Comparison of ENCODE assay signal across 9 mouse cellular contexts in the genomic region with DNA sequence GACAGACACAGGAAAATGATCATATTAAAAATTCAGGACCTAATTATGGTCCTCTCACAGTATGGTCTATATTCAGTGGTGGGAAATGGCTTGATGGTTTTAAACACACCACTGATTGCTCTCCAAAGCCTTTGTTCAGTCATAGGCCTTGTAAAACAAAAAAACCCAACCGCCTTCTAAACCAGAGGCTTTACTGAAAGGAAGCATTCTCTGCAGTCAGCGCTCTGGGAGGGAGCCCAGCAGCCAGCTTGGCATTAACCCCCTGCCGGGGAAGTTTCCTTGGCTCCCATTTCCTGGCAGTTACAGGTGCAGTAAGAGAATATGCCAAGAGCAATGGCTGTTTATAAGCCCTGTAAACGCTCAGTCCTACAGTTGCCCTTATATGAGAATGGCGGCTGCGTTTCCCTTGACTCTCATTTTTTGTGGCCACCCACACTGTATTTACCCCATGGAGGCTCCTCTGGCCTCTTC.
DNase-seq lines count a peak whose midpoint lies in the region; ATAC-seq lines count a peak whose summit lies in the region.
"Had no signal": no experiment of that assay in that cellular context is flagged by ENCODE, and none has a peak within 500 bp of the region (broad histone marks: within the 10 kb centered on the region; RNA-seq: fewer than 3 reads in every experiment).

No protein-coding gene starts in this region.

- H3K36me3 ChIP-seq in heart, embryonic 11.5 days (ENCODE audit: control insufficient read depth, insufficient read depth, low read length): no peaks in the 10 kb centered on the region
- no peaks in the 10 kb centered on the region for H3K36me3 ChIP-seq in limb, embryonic 11.5 days (ENCODE audit: control insufficient read depth, insufficient read depth, low read length)
- H3K36me3 ChIP-seq in stomach, embryonic 16.5 days (ENCODE audit: control insufficient read depth, insufficient read depth, low read length): no peaks in the 10 kb centered on the region
- H3K36me3 ChIP-seq in kidney, embryonic 14.5 days (ENCODE audit: control insufficient read depth, insufficient read depth, low read length): no peaks in the 10 kb centered on the region
- H3K36me3 ChIP-seq: embryonic facial prominence, embryonic 13.5 days had no signal

- H3K4me2 ChIP-seq in heart, embryonic 11.5 days: no peak overlapping the region
- no peak overlapping the region for H3K4me2 ChIP-seq in limb, embryonic 11.5 days (ENCODE audit: low read depth, severe bottlenecking)
- no peak overlapping the region for H3K4me2 ChIP-seq in stomach, embryonic 16.5 days (ENCODE audit: low read depth, low read length)
- no peak overlapping the region for H3K4me2 ChIP-seq in kidney, embryonic 14.5 days (replicated peaks; ENCODE audit: low read depth, low read length)
- H3K4me2 ChIP-seq: embryonic facial prominence, embryonic 13.5 days had no signal

- no peak overlapping the region for H3K27ac ChIP-seq in heart, embryonic 11.5 days (ENCODE audit: low read depth, low read length)
- no peak overlapping the region for H3K27ac ChIP-seq in limb, embryonic 11.5 days (replicated peaks; ENCODE audit: low read depth, low read length)
- peak overlapping the region; percentile 43; the same call in 1 of the 2 replicates for H3K27ac ChIP-seq in stomach, embryonic 16.5 days (ENCODE audit: low read length)
- H3K27ac ChIP-seq in kidney, embryonic 14.5 days (ENCODE audit: low read depth, low read length): no peak overlapping the region
- H3K27ac ChIP-seq: embryonic facial prominence, embryonic 13.5 days had no signal

- WGBS in heart, embryonic 11.5 days (ENCODE audit: insufficient replicate concordance): 49% methylated on average over 6 of the region's 6 CpGs
- WGBS in limb, embryonic 11.5 days: 25% methylated on average over 6 of the region's 6 CpGs
- 37% methylated on average over 6 of the region's 6 CpGs for WGBS in stomach, embryonic 16.5 days
- WGBS in kidney, embryonic 14.5 days: 19% methylated on average over 6 of the region's 6 CpGs

- H3K27me3 ChIP-seq in heart, embryonic 11.5 days (ENCODE audit: control insufficient read depth, insufficient read depth, low read length): no peaks in the 10 kb centered on the region
- no peaks in the 10 kb centered on the region for H3K27me3 ChIP-seq in limb, embryonic 11.5 days (ENCODE audit: control insufficient read depth, insufficient read depth, low read length)
- no peaks in the 10 kb centered on the region for H3K27me3 ChIP-seq in stomach, embryonic 16.5 days (ENCODE audit: control insufficient read depth, insufficient read depth, low read length)
- no peaks in the 10 kb centered on the region for H3K27me3 ChIP-seq in kidney, embryonic 14.5 days (ENCODE audit: control insufficient read depth, insufficient read depth, low read length)
- H3K27me3 ChIP-seq: embryonic facial prominence, embryonic 13.5 days had no signal

- H3K4me1 ChIP-seq in heart, embryonic 11.5 days (ENCODE audit: control insufficient read depth, insufficient read depth, low read length): no peaks in the 10 kb centered on the region
- peaks cover 3% of the 10 kb centered on the region; the same call in 1 of the 2 replicates for H3K4me1 ChIP-seq in limb, embryonic 11.5 days (ENCODE audit: control insufficient read depth, insufficient read depth, low read length)
- H3K4me1 ChIP-seq in stomach, embryonic 16.5 days (ENCODE audit: control insufficient read depth, insufficient read depth, low read length): no peaks in the 10 kb centered on the region
- no peaks in the 10 kb centered on the region for H3K4me1 ChIP-seq in kidney, embryonic 14.5 days (ENCODE audit: control insufficient read depth, insufficient read depth, low read length)
- H3K4me1 ChIP-seq: embryonic facial prominence, embryonic 13.5 days had no signal

- DNase-seq in heart, adult 11 months: peak; percentile 88
- DNase-seq in cerebellum, adult 18-20 months: peak; percentile 59 to 64
- DNase-seq in gastrocnemius, postnatal 25 days: peak; percentile 55
- DNase-seq in limb, embryonic 11.5 days (ENCODE audit: low spot score): peak; percentile 43
- no peak for DNase-seq in urinary bladder, postnatal 25 days (ENCODE audit: low spot score)

- no peaks in the 10 kb centered on the region for H3K9me3 ChIP-seq in heart, embryonic 11.5 days (replicated peaks; ENCODE audit: control insufficient read depth, low read length)
- no peaks in the 10 kb centered on the region for H3K9me3 ChIP-seq in limb, embryonic 11.5 days (ENCODE audit: control insufficient read depth, low read length)
- no peaks in the 10 kb centered on the region for H3K9me3 ChIP-seq in stomach, embryonic 16.5 days (replicated peaks; ENCODE audit: control insufficient read depth, low read length)
- no peaks in the 10 kb centered on the region for H3K9me3 ChIP-seq in kidney, embryonic 14.5 days (ENCODE audit: control insufficient read depth, low read length)
- H3K9me3 ChIP-seq: embryonic facial prominence, embryonic 13.5 days had no signal

- no peak for ATAC-seq in heart, embryonic 11.5 days (replicated peaks; ENCODE audit: insufficient number of reproducible peaks, low FRiP score, low TSS enrichment)
- peak; percentile 61; the same call in 1 of the 2 replicates for ATAC-seq in limb, embryonic 11.5 days (ENCODE audit: insufficient number of reproducible peaks, low FRiP score, low TSS enrichment, low read depth)
- peak; percentile 68 for ATAC-seq in stomach, embryonic 16.5 days (ENCODE audit: insufficient read depth, low FRiP score)
- ATAC-seq in kidney, embryonic 14.5 days (ENCODE audit: low FRiP score, low TSS enrichment): no peak

- H3K4me3 ChIP-seq in heart, embryonic 11.5 days (ENCODE audit: low read depth, low read length): no peak overlapping the region
- no peak overlapping the region for H3K4me3 ChIP-seq in limb, embryonic 11.5 days (ENCODE audit: low read depth, low read length)
- H3K4me3 ChIP-seq in stomach, embryonic 16.5 days (replicated peaks; ENCODE audit: low read length): no peak overlapping the region
- H3K4me3 ChIP-seq in kidney, embryonic 14.5 days (ENCODE audit: low read length): no peak overlapping the region
- H3K4me3 ChIP-seq: embryonic facial prominence, embryonic 13.5 days had no signal

- H3K9ac ChIP-seq in heart, embryonic 11.5 days (ENCODE audit: low read depth, low read length): no peak overlapping the region
- H3K9ac ChIP-seq in limb, embryonic 11.5 days (ENCODE audit: low read length): no peak overlapping the region
- H3K9ac ChIP-seq in stomach, embryonic 16.5 days (ENCODE audit: low read length): no peak overlapping the region
- H3K9ac ChIP-seq in kidney, embryonic 14.5 days (ENCODE audit: low read depth, low read length): no peak overlapping the region
- H3K9ac ChIP-seq: embryonic facial prominence, embryonic 13.5 days had no signal

Comparison
In these comparisons a context has a peak if more than half of its experiments do, and no peak if none do; other contexts are left out.
1. ATAC-seq: peak in limb, embryonic 11.5 days (single experiment) and stomach, embryonic 16.5 days (single experiment); none in heart, embryonic 11.5 days (single experiment) and kidney, embryonic 14.5 days (single experiment).